Mouse (Mus musculus) olfactory bulb, adult 2 months (tissue): ENCODE data around the gene Srsf7.

ENCODE experiments used
- CTCF ChIP-seq: fragments of 200-500 bp; IDR thresholded peaks from 2 replicates; pipeline ENCODE4 v1.5.1; 2012; ENCODE audit warnings: low read depth, mild to moderate bottlenecking, low read length, moderate library complexity; ENCODE audit not compliant: insufficient read depth
- POLR2A ChIP-seq: fragments of 200-500 bp; IDR thresholded peaks from 2 replicates; pipeline ENCODE4 v1.6.1; 2012; ENCODE audit warnings: mild to moderate bottlenecking, low read depth, low read length, moderate library complexity; ENCODE audit not compliant: insufficient read depth

- TF ChIP-seq CTCF (no peak), POLR2A (no peak)
These were observed 46.7 kb downstream of the Srsf7 start for GRCm38 (mm10) chr17:80160454-80160853.
